Mouse (Mus musculus): ENCODE results near the gene Cybb.

GRCm38 (mm10) chrX:9460387-9460930, 27.1 kb downstream of the Cybb start:
- TF ChIP-seq CTCF (IDR thresholded peaks at IDR 0.05; ENCODE audit: low read depth, low read length) (no peak), GATA1 (IDR thresholded peaks at IDR 0.05; ENCODE audit: borderline replicate concordance, low read length) (no peak), GATA2 (IDR thresholded peaks at IDR 0.05; ENCODE audit: borderline replicate concordance, low read depth, low read length) (no peak), TAL1 (conservative IDR thresholded peaks at IDR 0.05; ENCODE audit: low read depth, low read length) (no peak)

Data from G1E (cell line).